Mouse (Mus musculus) ES-E14 (cell line): Measurements from ENCODE around the gene Gm3012.
"Not testable (repeated sequence)": the region's sequence is repeated elsewhere in the genome, so short reads cannot be mapped to it uniquely, and the experiment has no call there.

Experiments used
- HCFC1 ChIP-seq: IDR thresholded peaks from 2 replicates; pipeline ENCODE4 v1.6.1; 2012; ENCODE audit warnings: low read length, inconsistent platforms, borderline replicate concordance; ENCODE audit not compliant: insufficient read depth
- ZNF384 ChIP-seq: IDR thresholded peaks from 2 replicates; pipeline ENCODE4 v1.6.1; 2012; ENCODE audit warnings: low read depth, low read length, inconsistent platforms

GRCm38 (mm10) chr14:3688483-3688882 lies 54.2 kb downstream of the Gm3012 start, which contains the start of gene Gm3043:
- not testable (repeated sequence) for TF ChIP-seq HCFC1, ZNF384
